Mouse (Mus musculus): ENCODE results near the gene Mmp21. TPM values are rescaled to one million over a fixed set of nuclear protein-coding genes. Genes with fewer than 3 reads are reported as not detected.
A peak's percentile ranks its signal among the peaks of the same experiment; 100 is the strongest.

Mmp21 gene
- total and polyA plus RNA-seq, 3 experiments = 0.17 TPM; not detected in 2

- in situ Hi-C loops (cut with MboI; ENCODE audit: low pct_ligation_motif_present, low pct_unique_long_range_greater_than_20kb, low sequenced_read_pairs) (no loop called here), dilution Hi-C loops (cut with MboI; ENCODE audit: extremely low pct_ligation_motif_present, extremely low pct_unique_long_range_greater_than_20kb, low sequenced_read_pairs) (no loop called here)
- no peaks in the 10 kb centered on the region for H3K79me2 ChIP-seq (replicated peaks; ENCODE audit: control insufficient read depth, extremely low read depth, insufficient read depth, poor library complexity, severe bottlenecking)
- H3K4me2 ChIP-seq (ENCODE audit: insufficient read depth, low read depth, poor library complexity, severe bottlenecking) = no peak overlapping the region
- TF ChIP-seq USF2 (conservative IDR thresholded peaks at IDR 0.05; ENCODE audit: low read depth, low read length) = peak; percentile 34; the same call in 1 of the 2 replicates
- TF ChIP-seq CHD2 (IDR thresholded peaks at IDR 0.05; ENCODE audit: low read length) = no peak
- peak; percentile 9 to 39; a peak in 2 of 4 replicates for TF ChIP-seq CTCF (conservative IDR thresholded peaks at IDR 0.05 in 1 of 2, IDR thresholded peaks at IDR 0.05 in 1 of 2; ENCODE audit: low read depth in 2 of 2, low read length in 2 of 2)
- no peak for TF ChIP-seq ETS1 (conservative IDR thresholded peaks at IDR 0.05; ENCODE audit: low read depth, low read length)
- no peak for TF ChIP-seq MXI1 (IDR thresholded peaks at IDR 0.05; ENCODE audit: low read depth, low read length)
- peak; percentile 66 for TF ChIP-seq MAX (IDR thresholded peaks at IDR 0.05; ENCODE audit: low read length)
- TF ChIP-seq CHD1 (IDR thresholded peaks at IDR 0.05; ENCODE audit: low read depth, low read length) = no peak
- TF ChIP-seq USF1 (IDR thresholded peaks at IDR 0.05; ENCODE audit: low read depth, low read length) = peak; percentile 32; the same call in 1 of the 2 replicates
- 0 out of 2 replicates have a peak, but pooled peaks have one; percentile 14 for TF ChIP-seq ELF1 (IDR thresholded peaks at IDR 0.05; ENCODE audit: low read depth, low read length)
- peak; percentile 61 for TF ChIP-seq MYC (IDR thresholded peaks at IDR 0.05; ENCODE audit: low read depth, low read length)
- no peaks in the 10 kb centered on the region for H3K4me1 ChIP-seq (ENCODE audit: control insufficient read depth in 1 of 2, insufficient read depth in 2 of 2)
- H3K9me3 ChIP-seq (replicated peaks; ENCODE audit: low read length) = no peaks in the 10 kb centered on the region
- H3K27ac ChIP-seq (ENCODE audit: insufficient read depth, low read depth) = no peak overlapping the region
- no peaks in the 10 kb centered on the region for H3K27me3 ChIP-seq (replicated peaks)
- H3K9ac ChIP-seq (ENCODE audit: insufficient read depth, low read depth) = no peak overlapping the region
- peak; percentile 33 for DNase-seq (ENCODE audit: extremely low read depth)
- no peak overlapping the region for H3K4me3 ChIP-seq (replicated peaks in 1 of 3; ENCODE audit: low read depth in 2 of 3, low read length in 2 of 3, poor library complexity in 1 of 3)
- H3K36me3 ChIP-seq (replicated peaks in 1 of 2; ENCODE audit: control insufficient read depth in 1 of 2, insufficient read depth in 1 of 2, low read length in 1 of 2) = peaks cover 18 to 52% of the 10 kb centered on the region in 2 experiments
Measured at GRCm38 (mm10) chr7:133676002-133676401, 3.9 kb downstream of the Mmp21 start.

GRCm38 (mm10) chr7:133670846-133671245, 9.0 kb downstream of the Mmp21 start:
- TF ChIP-seq ZKSCAN1 (IDR thresholded peaks at IDR 0.05; ENCODE audit: borderline replicate concordance, low read depth, low read length) (no peak), SIN3A (IDR thresholded peaks at IDR 0.05; ENCODE audit: low read length) (no peak), ETS1 (conservative IDR thresholded peaks at IDR 0.05; ENCODE audit: low read depth, low read length) (no peak), E2F4 (IDR thresholded peaks at IDR 0.05; ENCODE audit: insufficient replicate concordance, low read depth, low read length) (no peak), POLR2AphosphoS2 (IDR thresholded peaks at IDR 0.05; ENCODE audit: low read depth, low read length) (no peak), SMC3 (IDR thresholded peaks at IDR 0.05; ENCODE audit: low read depth, low read length) (no peak), POLR2A (IDR thresholded peaks at IDR 0.05; ENCODE audit: low read depth, low read length) (no peak), ELF1 (IDR thresholded peaks at IDR 0.05; ENCODE audit: low read depth, low read length) (no peak), CHD2 (IDR thresholded peaks at IDR 0.05; ENCODE audit: low read length) (no peak), IRF4 (IDR thresholded peaks at IDR 0.05; ENCODE audit: low read depth, low read length) (no peak), MXI1 (IDR thresholded peaks at IDR 0.05; ENCODE audit: low read depth, low read length) (no peak), GABPA (IDR thresholded peaks at IDR 0.05; ENCODE audit: insufficient replicate concordance, low read depth, low read length) (no peak), JUND (conservative IDR thresholded peaks at IDR 0.05; ENCODE audit: low read depth, low read length) (no peak), ZMIZ1 (IDR thresholded peaks at IDR 0.05; ENCODE audit: low read depth, low read length) (no peak), MAZ (IDR thresholded peaks at IDR 0.05; ENCODE audit: low read depth, low read length) (no peak), TCF12 (IDR thresholded peaks at IDR 0.05; ENCODE audit: low read depth, low read length) (no peak), EP300 (IDR thresholded peaks at IDR 0.05; ENCODE audit: low read length) (no peak), NRF1 (IDR thresholded peaks at IDR 0.05; ENCODE audit: low read depth, low read length) (no peak), ZC3H11A (IDR thresholded peaks at IDR 0.05; ENCODE audit: low read depth, low read length) (no peak), RCOR1 (conservative IDR thresholded peaks at IDR 0.05; ENCODE audit: low read depth, low read length) (no peak)
- Histone ChIP-seq H3K9me3 (replicated peaks; ENCODE audit: low read length) (no peaks in the 10 kb centered on the region), H3K4me1 (ENCODE audit: control insufficient read depth in 1 of 2, insufficient read depth in 2 of 2) (no peaks in the 10 kb centered on the region), H3K4me3 (replicated peaks in 1 of 3; ENCODE audit: low read depth in 2 of 3, low read length in 2 of 3, poor library complexity in 1 of 3) (no peak overlapping the region), H3K79me2 (replicated peaks; ENCODE audit: control insufficient read depth, extremely low read depth, insufficient read depth, poor library complexity, severe bottlenecking) (no peaks in the 10 kb centered on the region), H3K27ac (ENCODE audit: insufficient read depth, low read depth) (no peak overlapping the region), H3K9ac (ENCODE audit: insufficient read depth, low read depth) (no peak overlapping the region), H3K36me3 (replicated peaks in 1 of 2; ENCODE audit: control insufficient read depth in 1 of 2, insufficient read depth in 1 of 2, low read length in 1 of 2) (peaks cover 53 to 84% of the 10 kb centered on the region in 2 experiments), H3K4me2 (ENCODE audit: insufficient read depth, low read depth, poor library complexity, severe bottlenecking) (no peak overlapping the region), H3K27me3 (replicated peaks) (no peaks in the 10 kb centered on the region)
- no peak for DNase-seq (ENCODE audit: extremely low read depth)
- in situ Hi-C loops (cut with MboI; ENCODE audit: low pct_ligation_motif_present, low pct_unique_long_range_greater_than_20kb, low sequenced_read_pairs) = loop anchor here (5.0 kb wide), 1 partner anchor 111 kb away; the partner anchor contains the start of gene Dhx32
- dilution Hi-C loops (cut with MboI; ENCODE audit: extremely low pct_ligation_motif_present, extremely low pct_unique_long_range_greater_than_20kb, low sequenced_read_pairs) = no loop called here

All from CH12.LX (cell line).